Mouse (Mus musculus) layer of hippocampus, adult 2 months (tissue): ENCODE data around the gene Gm49366. TPM values are rescaled to one million over a fixed set of nuclear protein-coding genes. Genes with fewer than 3 reads are reported as not detected.
"Not testable (repeated sequence)": the region's sequence is repeated elsewhere in the genome, so short reads cannot be mapped to it uniquely, and the experiment has no call there.

ENCODE experiments used
- DNase-seq, 2 experiments: peaks; one replicate each; pipeline ENCODE4 v3.0.0; 2022; ENCODE audit warnings: low spot score in 2 of 2
- H3K27ac ChIP-seq: fragments of 200-600 bp; 2 replicates; pipeline ENCODE4 v1.8.1; 2022
- H3K4me3 ChIP-seq: fragments of 200-600 bp; 2 replicates; pipeline ENCODE4 v1.8.1; 2022; ENCODE audit warnings: mild to moderate bottlenecking
- CTCF ChIP-seq: fragments of 200-600 bp; conservative IDR thresholded peaks from 2 replicates; pipeline ENCODE4 v1.8.1; 2022; ENCODE audit warnings: antibody characterized with exemption, mild to moderate bottlenecking, moderate library complexity
- total RNA-seq, 2 experiments: library from RNA; stranded (reverse); gene quantifications; 2 replicates each; pipeline ENCODE4 v1.2.3; 2021

Gm49366 gene
- total RNA-seq, 2 experiments from 2014 or later = 2.9 TPM; not detected in 1

- DNase-seq = no peak
- no peak for TF ChIP-seq CTCF
- Histone ChIP-seq H3K27ac (no peak overlapping the region), H3K4me3 (no peak overlapping the region)
Observed at GRCm38 (mm10) chr12:84044045-84044444, 5.3 kb downstream of the Gm49366 start.

GRCm38 (mm10) chr12:84046906-84047305 lies 8.2 kb downstream of the Gm49366 start:
- no peak for TF ChIP-seq CTCF
- Histone ChIP-seq H3K4me3 (no peak overlapping the region), H3K27ac (no peak overlapping the region)
- DNase-seq = no peak

GRCm38 (mm10) chr12:84050744-84051143 lies 12.0 kb downstream of the Gm49366 start:
- DNase-seq, H3K4me3 ChIP-seq, H3K27ac ChIP-seq: not testable (repeated sequence)

GRCm38 (mm10) chr12:84051937-84052474 lies 13.3 kb downstream of the Gm49366 start, which contains the start of gene Acot3:
Gene Acot3 (plus strand): TSS chr12:84052144.
- Histone ChIP-seq H3K4me3 (peak within 1 kb of the TSS; percentile 58), H3K27ac (no peak within 1 kb of the TSS)
- no peak for DNase-seq
- no peak for TF ChIP-seq CTCF

DNA sequence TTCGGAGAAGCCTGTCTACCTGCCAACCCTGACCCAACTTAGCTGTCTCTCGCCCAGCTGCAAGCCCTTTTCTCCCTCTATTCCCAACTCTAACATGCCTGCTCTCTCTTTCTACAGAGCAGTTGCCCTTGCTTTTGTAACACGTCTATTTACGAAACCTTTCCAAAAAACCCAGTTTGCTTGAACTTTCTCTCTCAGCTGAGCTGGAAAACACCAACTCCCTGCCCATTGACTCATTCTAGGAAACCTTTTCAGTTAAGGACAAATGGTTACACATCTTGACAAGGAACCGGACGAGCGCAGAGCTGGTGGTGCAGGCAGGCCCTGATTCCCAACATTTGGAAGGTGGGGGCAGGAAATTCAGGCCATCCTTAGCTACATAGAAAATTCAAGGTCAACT lies 13.9 kb downstream of the Gm49366 start:
- Histone ChIP-seq H3K4me3 (peak overlapping the region; percentile 58; the same call in 1 of the 2 replicates), H3K27ac (no peak overlapping the region)
- DNase-seq = no peak
- TF ChIP-seq CTCF = no peak

DNA sequence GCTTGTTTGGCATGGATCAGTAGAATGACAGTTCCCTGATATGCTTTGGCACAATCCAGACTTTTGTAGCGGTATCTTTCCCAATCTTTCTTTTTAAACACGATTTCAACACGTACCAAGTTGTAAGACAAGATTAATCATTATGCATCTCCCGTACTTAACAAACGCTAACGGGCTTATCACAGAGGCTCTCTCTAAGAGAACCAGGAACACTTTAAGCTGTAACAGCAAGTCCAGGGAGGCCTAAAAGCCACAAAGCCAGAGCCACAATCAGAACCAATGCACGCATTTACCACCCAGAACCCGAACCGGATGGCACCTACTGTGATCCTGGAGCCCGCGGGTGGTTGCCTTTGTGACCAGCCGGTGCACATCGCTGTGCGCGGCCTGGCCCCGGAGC lies 14.4 kb downstream of the Gm49366 start:
- peak overlapping the region; percentile 40; the same call in 1 of the 2 replicates for H3K27ac ChIP-seq
- no peak for TF ChIP-seq CTCF
- H3K4me3 ChIP-seq = peak overlapping the region; percentile 58
- DNase-seq = no peak

DNA sequence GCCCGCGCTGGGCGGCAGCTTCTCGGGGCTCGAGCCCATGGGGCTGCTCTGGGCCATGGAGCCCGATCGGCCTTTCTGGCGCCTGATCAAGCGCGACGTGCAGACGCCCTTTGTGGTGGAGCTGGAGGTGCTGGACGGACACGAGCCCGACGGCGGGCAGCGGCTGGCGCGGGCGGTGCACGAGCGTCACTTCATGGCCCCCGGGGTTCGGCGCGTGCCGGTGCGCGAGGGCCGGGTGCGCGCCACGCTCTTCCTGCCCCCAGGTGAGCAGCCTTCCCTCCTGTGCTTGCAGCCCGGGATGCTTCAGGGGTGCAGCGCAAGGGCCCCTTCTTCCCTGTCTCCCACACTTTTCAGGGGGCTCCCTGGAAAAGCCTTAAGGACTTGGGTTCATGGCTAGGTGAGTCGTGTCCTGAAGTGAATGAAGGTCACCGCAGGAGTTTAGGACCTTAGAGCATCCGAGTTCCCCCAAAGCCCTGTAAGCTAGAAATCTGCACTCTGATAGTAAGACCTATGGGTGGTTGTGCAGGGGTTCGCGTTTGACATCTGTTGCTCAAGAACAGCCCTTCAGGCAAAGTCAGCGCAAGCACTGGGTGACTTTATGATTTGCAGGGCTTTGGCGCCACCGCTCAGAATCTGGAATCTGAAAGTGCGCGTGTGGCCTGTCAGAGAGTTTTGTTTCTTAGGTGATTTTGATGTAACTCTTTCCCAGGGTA lies 15.1 kb downstream of the Gm49366 start:
- Histone ChIP-seq H3K27ac (peak overlapping the region; percentile 39; the same call in 1 of the 2 replicates), H3K4me3 (peak overlapping the region; percentile 58)
- peak in 1 of 2 experiments; percentile 35 for DNase-seq
- peak; percentile 29; the same call in 1 of the 2 replicates for TF ChIP-seq CTCF

- no peak overlapping the region for H3K27ac ChIP-seq
- peak in 1 of 2 experiments; percentile 42 for DNase-seq
- peak; percentile 80 for TF ChIP-seq CTCF
- H3K4me3 ChIP-seq = no peak overlapping the region
Observed at GRCm38 (mm10) chr12:84060946-84061345, 22.2 kb downstream of the Gm49366 start.

GRCm38 (mm10) chr12:84062336-84062735 lies 23.6 kb downstream of the Gm49366 start:
- DNase-seq = no peak
- TF ChIP-seq CTCF = no peak
- H3K27ac ChIP-seq = no peak overlapping the region
- H3K4me3 ChIP-seq = no peak overlapping the region

DNA sequence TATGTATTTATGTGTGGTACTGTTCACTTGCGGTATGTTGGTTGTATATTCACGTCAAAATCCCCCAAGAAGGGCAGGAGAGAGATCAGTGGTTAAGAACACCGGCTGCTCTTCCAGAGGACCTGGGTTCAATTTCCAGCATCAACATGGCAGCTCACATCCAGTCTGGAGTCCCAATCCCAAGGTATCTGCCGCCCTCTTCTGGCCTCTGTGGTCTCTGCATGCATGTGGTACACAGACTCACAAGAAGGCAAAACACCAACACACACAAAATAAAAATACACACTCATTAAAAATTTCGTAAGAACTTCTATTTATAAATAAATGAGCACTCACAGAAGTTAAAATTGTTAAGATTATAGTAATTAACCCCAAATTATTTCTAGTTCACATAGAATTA lies 24.5 kb downstream of the Gm49366 start:
- peak; percentile 63 for TF ChIP-seq CTCF
- Histone ChIP-seq H3K27ac (no peak overlapping the region), H3K4me3 (no peak overlapping the region)
- DNase-seq = no peak

DNA sequence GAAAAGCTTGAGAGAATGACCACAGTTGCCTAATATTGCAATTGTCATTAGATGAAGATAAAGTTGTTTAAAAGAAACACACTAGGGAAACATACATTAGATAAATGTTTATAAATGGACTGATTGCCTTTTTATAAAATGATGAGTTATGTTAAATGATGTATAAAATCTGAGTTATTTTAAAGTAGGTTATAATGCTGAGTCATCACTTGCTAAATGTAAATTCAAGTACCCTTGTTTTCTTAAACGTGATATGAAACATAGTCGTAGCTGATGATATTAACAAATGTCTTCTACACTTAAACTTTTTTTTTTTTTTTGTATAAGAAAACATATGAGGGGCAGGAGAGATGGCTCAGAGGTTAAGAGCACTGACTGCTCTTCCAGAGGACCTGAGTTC lies 25.1 kb downstream of the Gm49366 start:
- Histone ChIP-seq H3K27ac (no peak overlapping the region), H3K4me3 (no peak overlapping the region)
- no peak for DNase-seq
- TF ChIP-seq CTCF = no peak

GRCm38 (mm10) chr12:84064621-84065020 lies 25.9 kb downstream of the Gm49366 start:
- no peak overlapping the region for H3K4me3 ChIP-seq
- TF ChIP-seq CTCF = no peak
- H3K27ac ChIP-seq = no peak overlapping the region
- no peak for DNase-seq

- no peak overlapping the region for H3K27ac ChIP-seq
- no peak for TF ChIP-seq CTCF
- no peak overlapping the region for H3K4me3 ChIP-seq
- DNase-seq = no peak
Observed at GRCm38 (mm10) chr12:84067752-84068151, 29.0 kb downstream of the Gm49366 start.

- Histone ChIP-seq H3K27ac (no peak overlapping the region), H3K4me3 (no peak overlapping the region)
- no peak for DNase-seq
- TF ChIP-seq CTCF = no peak
Observed at GRCm38 (mm10) chr12:84068296-84068695, 29.6 kb downstream of the Gm49366 start.
